Mouse (Mus musculus) bone marrow macrophage, adult 2 months (primary cell): ENCODE measurements at regions not wholly inside any gene's neighbourhood (a gene's known extent, or its start where the extent isn't known, plus 50 kb on each side); places are given as distances from the start of the nearest gene placed in this dataset.

Experiments used
- CTCF ChIP-seq: IDR thresholded peaks from 2 replicates; pipeline ENCODE4 v1.5.1; 2012; ENCODE audit warnings: low read depth, mild to moderate bottlenecking, low read length, moderate library complexity
- POLR2A ChIP-seq: IDR thresholded peaks from 2 replicates; pipeline ENCODE4 v1.6.1; 2012; ENCODE audit warnings: mild to moderate bottlenecking, low read depth, low read length, borderline replicate concordance

DNA sequence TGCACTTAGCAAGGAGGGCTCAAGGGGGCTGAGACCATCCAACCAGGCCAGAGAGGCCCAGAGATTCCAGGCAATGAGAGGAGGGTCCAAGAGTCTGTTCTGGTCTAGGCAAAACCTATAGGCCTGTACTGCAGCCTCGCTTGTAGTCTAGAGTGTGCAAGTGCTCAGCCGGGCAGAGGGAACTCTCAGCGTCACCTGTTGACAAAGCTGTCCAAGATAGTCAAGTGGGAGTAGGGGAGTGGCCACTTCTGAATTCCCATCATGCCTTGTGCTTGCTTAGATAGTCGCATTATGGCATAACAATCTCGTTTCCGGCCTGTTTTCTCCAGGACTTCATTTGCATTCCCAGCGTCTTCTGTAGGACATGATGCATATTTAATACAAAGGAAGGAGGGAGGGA lies 398.7 kb upstream of the Zmiz1 start:
- no peak for TF ChIP-seq POLR2A
- no peak for TF ChIP-seq CTCF
